Mouse (Mus musculus) testis, adult 2 months (tissue): Measurements from ENCODE around the gene Endou. TPM values are rescaled to one million over a fixed set of nuclear protein-coding genes. Genes with fewer than 3 reads are reported as not detected.

Experiments
- H3K27ac ChIP-seq: fragments of 200-500 bp; 2 replicates; pipeline ENCODE4 v1.5.1; 2012; ENCODE audit warnings: low read depth, low read length; ENCODE audit not compliant: control insufficient read depth, insufficient read depth
- H3K27me3 ChIP-seq: fragments of 200-500 bp; 2 replicates; pipeline ENCODE4 v1.6.1; 2012; ENCODE audit warnings: mild to moderate bottlenecking, low read length, moderate library complexity; ENCODE audit not compliant: control insufficient read depth, insufficient read depth
- H3K36me3 ChIP-seq: fragments of 200-500 bp; 2 replicates; pipeline ENCODE4 v1.6.1; 2012; ENCODE audit warnings: mild to moderate bottlenecking, low read length; ENCODE audit not compliant: control insufficient read depth, insufficient read depth
- H3K4me1 ChIP-seq: fragments of 200-500 bp; 2 replicates; pipeline ENCODE4 v1.6.1; 2012; ENCODE audit warnings: low read length; ENCODE audit not compliant: control insufficient read depth, insufficient read depth
- H3K4me3 ChIP-seq: fragments of 200-500 bp; 2 replicates; pipeline ENCODE4 v1.5.1; 2012; ENCODE audit warnings: low read depth, mild to moderate bottlenecking, low read length, moderate library complexity, mixed read lengths; ENCODE audit not compliant: control insufficient read depth
- CTCF ChIP-seq: fragments of 200-500 bp; IDR thresholded peaks from 2 replicates; pipeline ENCODE4 v1.5.1; 2012; ENCODE audit warnings: low read depth, mild to moderate bottlenecking, inconsistent platforms, low read length, moderate library complexity; ENCODE audit not compliant: control insufficient read depth, insufficient read depth, insufficient replicate concordance
- POLR2A ChIP-seq: fragments of 200-500 bp; IDR thresholded peaks from 2 replicates; pipeline ENCODE4 v1.6.1; 2012; ENCODE audit warnings: low read depth, mild to moderate bottlenecking, inconsistent platforms, low read length, moderate library complexity; ENCODE audit not compliant: control insufficient read depth
- polyA plus RNA-seq: library from polyadenylated mRNA; depleted of rRNA; stranded (reverse); fragments of >200 nt; gene quantifications from 2 replicates; pipeline ENCODE4 v1.2.3, GENCODE M21; 2012

Endou gene
- polyA plus RNA-seq, 1 experiment, result 0.89 TPM

DNA sequence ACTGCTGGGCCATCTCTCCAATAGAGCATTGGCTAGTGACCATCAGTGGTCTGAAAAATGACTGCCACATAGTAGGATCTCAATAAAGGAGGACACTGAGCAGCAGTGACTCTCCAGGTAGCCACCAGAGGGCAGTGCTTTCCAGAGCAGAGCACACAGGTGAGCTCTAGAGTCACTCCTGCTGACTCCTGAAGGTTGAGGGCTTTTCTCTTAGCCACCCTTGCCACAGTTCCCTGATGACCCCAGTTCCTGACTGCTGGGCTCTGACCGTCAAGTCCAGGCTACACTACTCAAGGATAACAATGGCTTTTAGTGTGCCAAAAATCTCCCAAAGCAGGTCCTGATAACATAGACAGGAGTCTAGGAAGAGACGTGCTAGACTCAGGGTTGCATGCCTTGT lies 20.5 kb upstream of the Endou start:
- H3K27me3 ChIP-seq, result no peaks in the 10 kb centered on the region
- no peaks in the 10 kb centered on the region; the same call in 1 of the 2 replicates for H3K4me1 ChIP-seq
- H3K4me3 ChIP-seq, result no peak overlapping the region
- no peaks in the 10 kb centered on the region for H3K36me3 ChIP-seq
- no peak for TF ChIP-seq POLR2A
- peak; percentile 37; the same call in 1 of the 2 replicates for TF ChIP-seq CTCF
- H3K27ac ChIP-seq, result no peak overlapping the region

DNA sequence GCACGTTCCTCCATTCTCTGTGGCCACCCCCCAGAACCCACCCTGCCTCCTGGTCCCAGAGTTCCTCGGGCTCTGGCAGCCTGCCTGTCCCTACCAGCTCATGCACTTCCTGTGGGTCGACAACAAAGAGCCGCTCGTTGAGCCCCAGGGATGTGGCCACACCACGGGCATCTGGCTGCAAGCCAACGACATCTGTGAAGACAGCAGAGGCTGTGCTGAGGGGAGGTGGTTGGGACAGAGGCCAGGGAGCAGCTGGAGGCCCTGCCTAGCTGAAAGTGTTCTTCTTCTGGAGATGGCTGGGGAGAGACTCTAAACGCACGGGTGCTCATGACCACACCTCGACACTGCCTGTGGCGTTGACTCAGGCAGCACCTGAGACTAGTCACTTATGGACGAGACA lies 19.6 kb upstream of the Endou start:
- H3K27ac ChIP-seq, result no peak overlapping the region
- no peak for TF ChIP-seq POLR2A
- TF ChIP-seq CTCF, result no peak
- no peaks in the 10 kb centered on the region for H3K27me3 ChIP-seq
- peaks cover 5% of the 10 kb centered on the region for H3K4me1 ChIP-seq
- no peak overlapping the region for H3K4me3 ChIP-seq
- H3K36me3 ChIP-seq, result no peaks in the 10 kb centered on the region

DNA sequence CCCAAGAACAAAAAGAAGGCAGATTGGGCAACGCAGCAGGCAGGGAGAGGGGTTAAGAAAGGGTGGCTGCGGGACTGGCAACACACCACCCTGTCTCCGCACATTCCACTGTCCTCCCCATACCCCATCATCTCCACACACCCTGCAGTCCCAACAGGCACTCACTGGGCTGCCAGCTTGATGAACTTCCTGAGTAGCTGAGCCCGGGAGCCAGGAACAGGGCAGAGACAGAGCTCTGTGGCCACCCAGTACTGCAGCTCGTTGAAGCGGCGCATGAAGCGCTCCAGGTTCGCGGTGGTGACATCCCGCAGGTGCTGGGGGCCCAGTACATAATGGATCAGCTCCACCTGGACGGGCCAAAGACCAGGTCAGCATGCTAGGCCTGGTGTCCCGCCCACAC lies 18.7 kb upstream of the Endou start:
- H3K4me1 ChIP-seq, result peaks cover 9% of the 10 kb centered on the region
- H3K4me3 ChIP-seq, result no peak overlapping the region
- no peaks in the 10 kb centered on the region for H3K36me3 ChIP-seq
- H3K27me3 ChIP-seq, result no peaks in the 10 kb centered on the region
- TF ChIP-seq POLR2A, result no peak
- no peak for TF ChIP-seq CTCF
- no peak overlapping the region for H3K27ac ChIP-seq

DNA sequence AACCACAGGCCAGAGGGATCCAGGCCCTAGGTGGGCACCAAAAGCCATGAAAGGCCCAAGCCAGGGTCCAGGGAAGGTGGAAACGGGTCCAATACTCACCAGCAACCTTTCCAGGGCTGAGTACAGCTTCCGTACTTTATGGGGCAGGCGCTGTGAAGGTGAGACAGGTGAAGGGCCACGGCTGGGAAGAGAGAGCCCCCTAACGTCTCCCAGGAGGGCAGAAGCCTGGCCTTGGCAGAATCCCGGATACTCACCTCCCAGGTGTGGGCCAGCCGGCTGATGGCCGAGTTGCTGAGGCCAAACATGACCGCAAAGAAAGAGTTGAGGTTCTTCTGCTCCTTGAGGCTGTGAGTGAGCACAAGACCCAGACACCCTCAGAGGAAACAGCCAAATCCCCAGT lies 18.3 kb upstream of the Endou start:
- Histone ChIP-seq H3K36me3 (no peaks in the 10 kb centered on the region), H3K4me3 (no peak overlapping the region), H3K4me1 (peaks cover 9% of the 10 kb centered on the region), H3K27ac (no peak overlapping the region), H3K27me3 (no peaks in the 10 kb centered on the region)
- TF ChIP-seq POLR2A (no peak), CTCF (no peak)

DNA sequence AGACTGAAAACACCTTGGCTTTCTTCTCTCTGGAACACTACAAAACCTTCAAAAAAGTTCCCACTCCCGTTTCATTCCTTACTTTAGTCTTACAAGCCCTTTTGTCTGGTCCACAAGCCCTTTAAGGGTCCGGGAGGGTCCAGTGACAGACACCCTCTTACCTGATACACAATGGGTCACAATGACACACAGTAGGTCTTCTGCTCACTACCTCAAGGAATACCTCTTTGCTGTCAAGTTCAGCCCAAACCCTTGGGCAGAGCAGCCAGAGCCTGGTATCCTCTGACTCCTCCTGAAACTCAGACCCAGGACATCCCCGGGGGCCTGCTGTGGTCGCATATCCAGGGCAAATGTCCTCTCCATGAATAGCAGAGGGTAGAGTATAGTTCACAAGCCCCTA lies 17.8 kb upstream of the Endou start:
- H3K36me3 ChIP-seq, result no peaks in the 10 kb centered on the region
- H3K4me3 ChIP-seq, result no peak overlapping the region
- no peaks in the 10 kb centered on the region for H3K27me3 ChIP-seq
- no peak for TF ChIP-seq CTCF
- no peak for TF ChIP-seq POLR2A
- H3K27ac ChIP-seq, result no peak overlapping the region
- peaks cover 9% of the 10 kb centered on the region for H3K4me1 ChIP-seq

DNA sequence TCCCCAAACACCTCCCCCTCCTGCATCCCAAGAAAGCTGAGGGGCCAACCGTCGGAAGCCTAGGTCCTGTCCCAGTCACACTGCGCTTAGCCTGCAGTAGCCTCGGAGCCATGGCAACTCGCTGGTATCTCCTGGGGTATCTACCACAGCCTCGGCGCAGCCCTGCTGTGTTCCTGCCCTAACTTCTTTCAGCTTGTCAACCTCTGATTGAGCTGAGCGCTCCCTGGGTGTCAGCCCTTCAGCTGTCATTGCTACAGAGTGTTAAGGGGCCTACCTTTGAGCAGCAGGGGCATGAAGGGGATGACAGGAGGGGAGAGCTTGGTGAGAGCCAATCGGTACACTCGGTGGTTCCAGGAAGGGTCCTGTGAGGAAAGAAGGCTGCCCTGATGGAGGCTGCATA lies 17.2 kb upstream of the Endou start:
- Histone ChIP-seq H3K27ac (no peak overlapping the region), H3K4me1 (peaks cover 9% of the 10 kb centered on the region), H3K27me3 (no peaks in the 10 kb centered on the region), H3K4me3 (no peak overlapping the region), H3K36me3 (no peaks in the 10 kb centered on the region)
- no peak for TF ChIP-seq POLR2A
- TF ChIP-seq CTCF, result no peak

DNA sequence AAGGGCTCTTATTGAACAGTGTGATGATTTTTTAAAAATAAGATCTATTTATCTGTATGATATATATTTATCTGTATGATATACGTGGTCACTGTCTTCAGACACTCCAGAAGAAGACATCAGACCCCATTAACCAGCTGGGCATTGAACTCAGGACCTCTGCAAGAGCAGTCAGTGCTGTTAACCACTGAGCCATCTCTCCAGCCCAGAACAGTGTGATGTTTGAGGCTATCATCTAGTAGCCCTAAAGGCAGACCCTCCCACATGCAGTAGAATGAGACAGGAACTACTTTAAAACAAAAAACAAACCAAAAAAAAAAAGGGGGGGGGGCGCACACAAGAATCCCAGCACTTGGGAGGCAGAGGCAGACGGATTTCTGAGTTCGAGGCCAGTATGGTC lies 16.3 kb upstream of the Endou start:
- Histone ChIP-seq H3K27me3 (no peaks in the 10 kb centered on the region), H3K4me1 (peaks cover 9% of the 10 kb centered on the region), H3K27ac (no peak overlapping the region), H3K36me3 (no peaks in the 10 kb centered on the region), H3K4me3 (no peak overlapping the region)
- TF ChIP-seq POLR2A (no peak), CTCF (no peak)

DNA sequence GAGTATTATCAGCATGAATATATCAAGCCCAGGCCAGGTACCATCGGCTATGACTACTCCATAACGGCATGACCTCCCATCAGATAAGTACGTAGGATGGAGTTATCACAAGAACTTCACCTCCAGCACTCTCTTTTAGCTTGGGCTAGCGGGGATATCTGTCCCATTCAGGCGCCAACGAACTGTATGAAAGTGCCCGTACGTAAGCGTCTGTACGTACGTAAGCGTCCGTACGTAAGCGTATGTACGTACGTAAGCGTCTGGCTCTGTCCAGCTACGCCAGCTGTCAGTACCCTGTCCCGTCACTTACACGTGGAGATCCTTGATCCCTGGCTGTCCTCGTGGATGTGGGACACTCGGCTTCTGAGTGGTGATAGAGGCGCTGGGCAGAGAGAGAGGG lies 15.6 kb upstream of the Endou start:
- peak; percentile 78; the same call in 1 of the 2 replicates for TF ChIP-seq POLR2A
- no peak for TF ChIP-seq CTCF
- Histone ChIP-seq H3K4me1 (peaks cover 9% of the 10 kb centered on the region), H3K27ac (peak overlapping the region; percentile 75; the same call in 1 of the 2 replicates)

More for the DNA sequence above, 15.6 kb upstream of the Endou start:
- H3K36me3 ChIP-seq, result no peaks in the 10 kb centered on the region
- no peaks in the 10 kb centered on the region for H3K27me3 ChIP-seq
- peak overlapping the region; percentile 83 for H3K4me3 ChIP-seq
